Mouse (Mus musculus): ENCODE data around the gene Hmgb3.

The Hmgb3 gene

DNA sequence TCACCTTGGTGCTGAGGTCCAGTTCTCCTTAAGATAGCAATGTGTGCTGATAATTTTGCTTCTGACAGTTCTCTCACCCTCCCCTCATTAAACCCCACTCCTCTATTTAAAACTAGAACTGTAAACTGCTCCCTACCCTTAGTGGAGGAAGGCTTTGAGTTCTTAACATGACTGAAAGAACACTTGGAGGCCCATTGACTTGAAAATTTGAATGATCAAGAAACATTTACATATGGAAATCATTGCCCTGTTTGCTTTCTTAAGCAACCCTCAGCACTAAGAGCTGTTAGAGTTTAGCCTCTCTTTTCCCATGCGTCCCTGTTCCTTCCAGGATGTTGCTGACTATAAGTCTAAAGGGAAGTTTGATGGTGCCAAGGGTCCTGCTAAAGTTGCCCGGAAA is 3.6 kb downstream of the Hmgb3 start:
- TF ChIP-seq POU5F1 (IDR thresholded peaks at IDR 0.05; ENCODE audit: borderline replicate concordance, low read length) (no peak), NANOG (IDR thresholded peaks at IDR 0.05; ENCODE audit: borderline replicate concordance, low read length) (peak; percentile 68), CTCF (conservative IDR thresholded peaks at IDR 0.05; ENCODE audit: low read length) (no peak)
- H3K4me1 ChIP-seq (replicated peaks; ENCODE audit: low read depth, low read length): peaks cover 12% of the 10 kb centered on the region
- no peaks in the 10 kb centered on the region for H3K9me3 ChIP-seq (ENCODE audit: low read length)
- no peak overlapping the region for H3K4me3 ChIP-seq (replicated peaks; ENCODE audit: low read length)
- H3K36me3 ChIP-seq (ENCODE audit: insufficient read depth, low read length): peaks cover 10% of the 10 kb centered on the region
- H3K27me3 ChIP-seq (ENCODE audit: insufficient read depth, low read length): peaks cover 30% of the 10 kb centered on the region

DNA sequence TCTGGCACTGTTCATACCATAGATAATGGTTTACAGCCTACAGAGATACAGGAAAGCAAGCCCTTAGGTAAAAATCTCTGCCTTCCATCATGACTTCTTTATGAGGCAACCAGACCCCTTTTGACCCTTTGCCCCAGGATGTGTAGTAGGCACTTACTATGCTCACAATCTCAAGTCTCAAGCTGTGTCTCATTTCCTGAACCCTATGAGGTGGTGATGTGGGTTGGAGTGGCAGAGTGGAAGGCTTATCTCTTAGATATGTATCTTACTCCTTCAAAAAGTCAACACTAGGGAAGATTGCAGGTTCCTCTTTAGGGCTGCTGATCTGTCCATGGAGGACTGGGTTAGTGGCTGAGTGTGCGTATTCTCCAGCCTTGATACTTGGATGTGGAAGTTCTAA is 5.1 kb downstream of the Hmgb3 start:
- H3K4me1 ChIP-seq (replicated peaks; ENCODE audit: low read depth, low read length): peaks cover 9% of the 10 kb centered on the region; the same call in 1 of the 2 replicates
- TF ChIP-seq CTCF (conservative IDR thresholded peaks at IDR 0.05; ENCODE audit: low read length): no peak
- no peak for TF ChIP-seq NANOG (IDR thresholded peaks at IDR 0.05; ENCODE audit: borderline replicate concordance, low read length)
- no peak for TF ChIP-seq POU5F1 (IDR thresholded peaks at IDR 0.05; ENCODE audit: borderline replicate concordance, low read length)
- H3K9me3 ChIP-seq (ENCODE audit: low read length): no peaks in the 10 kb centered on the region
- no peak overlapping the region for H3K4me3 ChIP-seq (replicated peaks; ENCODE audit: low read length)
- H3K36me3 ChIP-seq (ENCODE audit: insufficient read depth, low read length): peaks cover 10% of the 10 kb centered on the region
- peaks cover 21% of the 10 kb centered on the region for H3K27me3 ChIP-seq (ENCODE audit: insufficient read depth, low read length)

DNA sequence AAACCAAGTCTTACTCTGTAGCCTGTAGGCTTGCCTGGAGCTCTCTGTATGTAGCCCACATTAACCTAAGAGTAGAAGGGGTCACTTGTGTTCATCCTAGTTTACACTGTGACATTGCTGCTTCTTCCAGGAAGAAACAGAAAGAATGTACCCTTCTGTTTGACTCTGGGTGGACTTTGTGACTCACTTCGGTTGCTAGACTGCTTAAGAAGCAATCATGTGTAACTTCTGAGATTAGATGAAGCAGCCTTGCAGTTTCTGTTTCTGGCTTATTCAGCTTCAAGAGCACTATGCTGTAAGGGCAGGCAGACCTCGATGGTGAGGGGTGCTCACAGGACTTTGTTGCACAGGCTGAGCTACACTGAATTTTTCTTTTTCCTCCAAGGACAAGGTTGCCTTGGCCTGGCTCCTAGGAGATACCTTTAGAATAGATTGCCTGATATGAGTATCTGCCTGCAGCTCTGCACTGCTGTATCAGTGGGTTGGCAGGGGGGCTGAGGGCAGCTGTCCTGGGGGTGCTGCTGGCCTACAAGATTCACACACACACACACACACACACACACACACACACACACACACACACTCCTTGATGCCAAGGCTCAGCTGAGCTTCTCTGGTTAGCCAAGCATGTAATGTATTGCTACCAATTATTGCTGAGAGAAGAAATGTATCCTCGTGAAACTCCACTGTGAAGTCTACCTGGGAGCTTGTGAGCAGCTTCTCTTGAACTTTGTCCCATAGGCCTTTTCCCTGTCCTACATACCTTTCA is 17.6 kb downstream of the Hmgb3 start:
- TF ChIP-seq NANOG (IDR thresholded peaks at IDR 0.05; ENCODE audit: borderline replicate concordance, low read length): no peak
- Histone ChIP-seq H3K4me3 (replicated peaks; ENCODE audit: low read length) (no peak overlapping the region), H3K9me3 (ENCODE audit: low read length) (no peaks in the 10 kb centered on the region), H3K36me3 (ENCODE audit: insufficient read depth, low read length) (no peaks in the 10 kb centered on the region), H3K27me3 (ENCODE audit: insufficient read depth, low read length) (peaks cover 6% of the 10 kb centered on the region; the same call in 1 of the 2 replicates), H3K4me1 (replicated peaks; ENCODE audit: low read depth, low read length) (no peaks in the 10 kb centered on the region)

DNA sequence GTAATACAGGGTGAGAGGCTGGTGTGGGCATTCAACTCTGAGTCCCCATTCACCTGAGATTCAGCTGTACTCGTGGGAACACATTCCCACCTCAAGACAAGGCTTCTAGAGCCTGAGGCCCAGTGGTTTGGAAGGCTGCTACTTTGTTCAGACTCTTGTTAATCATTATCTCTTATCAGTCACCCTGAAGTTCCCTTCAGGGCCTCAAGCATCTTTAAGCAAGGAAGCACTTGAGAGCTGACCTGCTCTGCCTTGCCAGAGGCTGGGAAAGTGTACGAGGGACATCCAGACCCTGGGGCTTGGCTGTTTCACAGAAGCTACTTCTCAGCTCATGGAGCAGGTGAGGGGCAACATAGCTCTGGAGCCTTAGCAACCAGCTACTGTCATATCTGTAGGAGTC is 19.8 kb downstream of the Hmgb3 start:
- no peaks in the 10 kb centered on the region for H3K36me3 ChIP-seq (ENCODE audit: insufficient read depth, low read length)
- TF ChIP-seq CTCF (conservative IDR thresholded peaks at IDR 0.05; ENCODE audit: low read length): no peak
- no peaks in the 10 kb centered on the region for H3K9me3 ChIP-seq (ENCODE audit: low read length)
- H3K4me3 ChIP-seq (replicated peaks; ENCODE audit: low read length): no peak overlapping the region
- peaks cover 6% of the 10 kb centered on the region; the same call in 1 of the 2 replicates for H3K27me3 ChIP-seq (ENCODE audit: insufficient read depth, low read length)
- no peaks in the 10 kb centered on the region for H3K4me1 ChIP-seq (replicated peaks; ENCODE audit: low read depth, low read length)

DNA sequence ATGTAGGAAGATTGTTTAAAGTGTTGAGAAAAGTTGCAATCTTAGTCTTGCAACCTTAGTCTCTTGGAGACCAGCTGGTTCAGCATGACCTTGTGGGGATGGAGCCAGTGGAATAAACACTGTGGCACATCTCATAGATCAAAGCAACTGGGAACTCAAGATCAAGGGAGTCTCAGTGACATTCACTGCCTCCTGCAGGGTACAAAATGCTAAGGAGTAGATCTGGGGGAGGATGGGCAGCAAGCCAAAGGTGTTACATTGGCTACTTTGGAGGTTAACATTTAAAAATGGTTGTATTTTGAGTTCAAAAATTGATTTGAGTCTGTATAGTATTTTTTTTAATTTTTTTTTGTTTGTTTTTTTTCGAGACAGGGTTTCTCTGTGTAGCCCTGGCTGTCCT is 33.5 kb downstream of the Hmgb3 start:
- no peak overlapping the region for H3K4me3 ChIP-seq (replicated peaks; ENCODE audit: low read length)
- no peak for TF ChIP-seq NANOG (IDR thresholded peaks at IDR 0.05; ENCODE audit: borderline replicate concordance, low read length)

DNA sequence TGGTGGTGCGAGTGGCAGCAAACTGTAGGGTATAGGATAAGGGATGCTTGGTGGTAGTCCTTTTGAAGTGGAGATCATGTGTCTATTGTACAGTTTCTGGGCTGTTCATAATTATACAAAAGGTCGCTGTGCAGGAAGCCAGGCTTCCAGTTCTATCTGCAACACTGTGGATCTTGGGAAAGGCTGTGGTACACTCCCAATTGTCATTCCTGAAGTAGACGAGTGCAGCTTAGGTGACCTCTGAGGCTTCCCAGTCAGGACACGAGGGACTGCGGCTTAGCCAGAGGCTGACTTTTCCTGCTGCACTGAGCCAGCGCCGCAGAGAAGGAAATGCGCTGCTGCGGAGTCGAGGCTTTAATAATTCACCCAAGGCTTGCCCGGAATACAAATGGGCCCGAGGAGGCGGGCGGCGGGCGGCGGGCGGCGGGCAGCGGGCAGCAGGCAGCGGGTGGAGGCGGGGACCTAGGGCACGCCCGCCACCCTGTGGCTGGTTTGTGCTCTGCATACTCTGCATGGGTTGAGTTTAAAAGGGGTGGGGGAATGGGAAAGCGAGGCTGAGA is 45.4 kb downstream of the Hmgb3 start:
- Histone ChIP-seq H3K4me1 (replicated peaks; ENCODE audit: low read depth, low read length) (0 out of 2 replicates have a peak, but pooled peaks cover 9% of the 10 kb centered on the region), H3K9me3 (ENCODE audit: low read length) (no peaks in the 10 kb centered on the region), H3K27me3 (ENCODE audit: insufficient read depth, low read length) (peaks cover 10% of the 10 kb centered on the region), H3K4me3 (replicated peaks; ENCODE audit: low read length) (no peak overlapping the region), H3K36me3 (ENCODE audit: insufficient read depth, low read length) (no peaks in the 10 kb centered on the region)
- TF ChIP-seq POU5F1 (IDR thresholded peaks at IDR 0.05; ENCODE audit: borderline replicate concordance, low read length) (no peak), CTCF (conservative IDR thresholded peaks at IDR 0.05; ENCODE audit: low read length) (no peak; the same call in 1 of the 2 replicates), NANOG (IDR thresholded peaks at IDR 0.05; ENCODE audit: borderline replicate concordance, low read length) (no peak)

More for the DNA sequence above, 33.5 kb downstream of the Hmgb3 start:
- H3K27me3 ChIP-seq (ENCODE audit: insufficient read depth, low read length): no peaks in the 10 kb centered on the region
- H3K36me3 ChIP-seq (ENCODE audit: insufficient read depth, low read length): no peaks in the 10 kb centered on the region
- H3K4me1 ChIP-seq (replicated peaks; ENCODE audit: low read depth, low read length): no peaks in the 10 kb centered on the region
- H3K9me3 ChIP-seq (ENCODE audit: low read length): no peaks in the 10 kb centered on the region

Data from E14TG2a.4 (cell line).